Mouse (Mus musculus) embryonic facial prominence, embryonic 10.5 days (tissue): ENCODE measurements around the gene Nfasc. TPM values are rescaled to one million over a fixed set of nuclear protein-coding genes. Genes with fewer than 3 reads are reported as not detected.

Experiments
- DNase-seq: peaks from one replicate; pipeline ENCODE4 v3.0.0-alpha.2; 2017; ENCODE audit warnings: low spot score
- H3K27ac ChIP-seq: fragments of 300-500 bp; sonication (generic); replicated peaks from 2 replicates; pipeline ENCODE4 v1.5.1; 2016; ENCODE audit warnings: mild to moderate bottlenecking
- H3K27me3 ChIP-seq: fragments of 300-500 bp; sonication (generic); replicated peaks from 2 replicates; pipeline ENCODE4 v1.6.1; 2016; ENCODE audit warnings: low read depth, mild to moderate bottlenecking; ENCODE audit not compliant: poor library complexity, severe bottlenecking
- H3K36me3 ChIP-seq: fragments of 300-500 bp; sonication (generic); replicated peaks from 2 replicates; pipeline ENCODE4 v1.6.1; 2016; ENCODE audit warnings: mild to moderate bottlenecking, moderate library complexity
- H3K4me1 ChIP-seq: fragments of 300-500 bp; sonication (generic); 2 replicates; pipeline ENCODE4 v1.6.1; 2016
- H3K4me3 ChIP-seq: fragments of 300-500 bp; sonication (generic); 2 replicates; pipeline ENCODE4 v1.5.1; 2016; ENCODE audit warnings: mild to moderate bottlenecking, moderate library complexity
- H3K9me3 ChIP-seq: fragments of 300-500 bp; sonication (generic); 2 replicates; pipeline ENCODE4 v1.6.1; 2016; ENCODE audit warnings: mild to moderate bottlenecking
- whole genome bisulfite sequencing: fragments of 180-500 bp; shearing (Covaris S2); methylation state at CpG from one replicate; pipeline ENCODE4 v1.1.7; 2016; 5-methylcytosine and 5-hydroxymethylcytosine counted together
- polyA plus RNA-seq: library from polyadenylated mRNA; unstranded; fragments of >200 nt; fragmentation: Nextera tagmentation; extraction: Ambion mirVana; gene quantifications from 2 replicates; pipeline ENCODE4 v1.2.1, GENCODE M21; 2016

Nfasc gene
- polyA plus RNA-seq, 1 experiment from 2014 or later: 5.2 TPM

DNA sequence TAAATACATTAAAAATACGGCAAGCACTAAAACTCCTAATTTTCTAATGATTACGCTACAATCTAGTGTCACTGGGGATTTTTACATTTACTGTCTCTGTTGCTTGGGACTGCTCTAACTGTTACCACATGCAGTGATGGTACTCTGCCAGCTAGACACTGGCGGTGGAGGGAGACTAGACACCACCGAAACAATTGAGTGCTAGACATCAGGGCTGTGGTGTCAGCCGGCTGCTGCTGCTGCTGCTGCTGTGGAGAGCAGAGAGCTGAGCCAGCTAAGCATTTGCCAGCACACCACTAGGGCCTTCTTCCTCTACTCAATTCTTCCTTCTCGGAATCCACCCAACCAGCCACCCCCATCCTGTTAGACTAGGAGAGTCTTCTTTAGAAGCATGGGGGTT is 17.8 kb upstream of the Nfasc start:
- DNase-seq: no peak
- peaks cover 7% of the 10 kb centered on the region for H3K27me3 ChIP-seq
- peaks cover 5% of the 10 kb centered on the region; the same call in 1 of the 2 replicates for H3K4me1 ChIP-seq
- 74% methylated on average over 6 of the region's 6 CpGs for WGBS
- no peaks in the 10 kb centered on the region for H3K9me3 ChIP-seq
- no peak overlapping the region for H3K27ac ChIP-seq
- no peak overlapping the region for H3K4me3 ChIP-seq
- H3K36me3 ChIP-seq: no peaks in the 10 kb centered on the region

DNA sequence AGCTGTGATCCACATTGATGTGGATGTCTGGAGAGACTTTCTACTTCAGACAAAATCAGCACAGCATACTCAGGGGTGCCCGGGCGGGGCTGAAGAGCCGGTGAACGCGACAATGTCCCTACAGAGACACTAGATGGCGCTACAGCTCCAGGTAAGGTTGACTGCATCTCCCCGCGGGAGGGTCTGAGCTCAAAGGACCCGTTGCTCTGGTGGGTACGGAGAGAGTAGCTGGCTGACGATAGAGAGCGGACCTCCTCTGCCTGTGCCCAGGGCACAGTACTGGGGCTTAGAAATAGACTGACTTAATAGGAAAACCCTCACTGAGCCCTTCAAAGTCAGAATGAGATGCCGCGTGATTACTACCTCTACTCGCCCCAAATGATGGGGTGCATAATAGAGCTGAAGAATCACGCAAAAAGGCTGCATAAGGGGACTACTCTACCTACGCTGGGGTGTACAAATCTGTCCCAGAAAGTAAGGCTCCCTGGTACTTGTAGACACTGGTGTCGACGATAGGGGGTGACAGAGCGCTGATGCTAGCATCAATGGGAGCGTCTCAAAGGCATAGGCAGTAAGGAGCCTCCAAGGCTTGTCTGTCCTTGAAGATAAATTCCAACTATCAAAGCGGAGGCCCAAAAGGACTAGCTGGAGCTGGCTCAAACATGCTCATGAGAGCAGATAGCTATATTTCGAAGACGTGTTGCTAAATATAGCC is 17.2 kb upstream of the Nfasc start:
- Histone ChIP-seq H3K4me1 (peaks cover 5% of the 10 kb centered on the region; the same call in 1 of the 2 replicates), H3K9me3 (no peaks in the 10 kb centered on the region), H3K27me3 (peaks cover 7% of the 10 kb centered on the region), H3K4me3 (peak overlapping the region; percentile 46), H3K27ac (no peak overlapping the region), H3K36me3 (no peaks in the 10 kb centered on the region)
- DNase-seq: peak; percentile 81
- 7% methylated on average over 24 of the region's 24 CpGs for WGBS

DNA sequence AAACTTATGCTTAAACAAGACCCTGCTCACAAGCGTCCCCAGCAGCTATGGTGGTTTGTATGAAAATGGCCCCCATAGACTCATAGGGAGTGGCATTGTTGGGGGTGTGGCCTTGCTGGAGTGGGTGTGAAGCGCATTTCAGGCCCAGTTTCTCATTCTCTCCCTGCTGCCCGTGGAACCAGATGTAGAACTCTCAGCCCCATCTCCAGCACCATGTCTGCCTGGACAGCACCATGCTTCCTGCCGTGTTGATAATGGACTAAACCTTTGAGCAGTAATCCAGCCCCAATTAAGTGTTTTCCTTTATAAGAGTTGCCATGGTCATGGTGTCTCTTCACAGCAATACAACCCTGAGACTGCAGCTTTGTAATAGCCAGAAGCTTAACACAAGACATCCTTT is 13.6 kb upstream of the Nfasc start:
- Histone ChIP-seq H3K27ac (no peak overlapping the region), H3K36me3 (no peaks in the 10 kb centered on the region), H3K4me3 (no peak overlapping the region), H3K27me3 (peaks cover 7% of the 10 kb centered on the region), H3K9me3 (no peaks in the 10 kb centered on the region), H3K4me1 (peaks cover 5% of the 10 kb centered on the region; the same call in 1 of the 2 replicates)
- no peak for DNase-seq
- WGBS: 65% methylated on average over 4 of the region's 4 CpGs

DNA sequence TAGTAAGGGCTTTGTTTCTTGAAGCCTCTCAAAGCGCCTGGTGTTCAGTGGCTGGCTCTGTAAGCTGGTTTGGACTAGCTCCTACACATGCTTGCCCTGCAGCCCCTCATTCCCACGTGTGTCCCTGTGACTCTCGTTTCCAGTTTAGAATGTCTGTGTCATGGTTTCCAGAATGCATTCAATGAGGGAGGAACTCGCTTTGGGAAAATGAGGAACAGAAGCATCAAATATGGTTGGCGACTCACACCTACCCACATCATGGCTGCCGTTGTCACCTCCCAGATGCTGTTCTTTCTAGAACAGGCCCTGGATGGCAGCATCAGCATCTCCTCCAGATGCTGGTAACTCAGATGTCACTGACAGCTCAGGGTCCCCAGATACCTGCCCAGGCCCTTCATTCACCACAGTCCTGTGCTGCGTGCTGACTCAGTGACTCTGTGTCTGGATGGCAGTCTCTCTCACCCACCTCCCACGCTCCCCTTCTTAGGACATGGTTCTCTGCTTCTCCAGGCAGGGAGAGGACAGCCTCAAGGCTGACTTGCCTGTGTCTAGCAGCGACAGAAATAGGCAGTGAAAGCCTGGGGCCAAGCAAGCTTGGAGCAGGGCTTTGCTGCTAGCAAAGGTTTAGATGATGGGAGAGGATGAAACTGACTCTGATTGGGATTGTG is 7.8 kb upstream of the Nfasc start:
- WGBS: 73% methylated on average over 9 of the region's 9 CpGs
- peaks cover 13% of the 10 kb centered on the region; the same call in 1 of the 2 replicates for H3K27me3 ChIP-seq
- no peak for DNase-seq
- H3K4me1 ChIP-seq: peaks cover 12% of the 10 kb centered on the region
- no peaks in the 10 kb centered on the region for H3K36me3 ChIP-seq
- no peaks in the 10 kb centered on the region for H3K9me3 ChIP-seq
- no peak overlapping the region for H3K4me3 ChIP-seq
- no peak overlapping the region for H3K27ac ChIP-seq

DNA sequence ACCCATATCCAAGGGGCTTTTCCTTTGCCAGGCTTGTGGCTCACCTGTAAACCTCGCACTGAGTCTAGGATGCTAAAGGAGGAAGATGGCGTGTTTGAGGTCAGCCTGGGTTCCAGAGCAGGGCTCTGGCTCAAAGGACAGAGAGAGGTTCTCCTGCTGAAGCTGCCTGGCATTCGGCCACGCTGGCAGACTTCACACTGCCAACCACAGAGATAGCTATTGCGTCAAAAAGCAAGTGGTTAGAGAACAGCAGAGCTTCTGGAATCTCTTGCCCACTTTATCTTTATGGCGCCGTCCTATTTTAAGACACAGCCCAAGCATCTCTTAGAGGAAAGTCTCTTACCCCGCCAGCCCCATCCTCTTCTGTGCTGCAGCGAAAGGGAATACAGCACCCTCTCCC is 4.7 kb upstream of the Nfasc start:
- Histone ChIP-seq H3K27ac (no peak overlapping the region), H3K4me1 (peaks cover 22% of the 10 kb centered on the region), H3K36me3 (no peaks in the 10 kb centered on the region), H3K4me3 (no peak overlapping the region), H3K27me3 (peaks cover 39% of the 10 kb centered on the region), H3K9me3 (no peaks in the 10 kb centered on the region)
- DNase-seq: no peak
- WGBS: 90% methylated on average over 9 of the region's 9 CpGs

DNA sequence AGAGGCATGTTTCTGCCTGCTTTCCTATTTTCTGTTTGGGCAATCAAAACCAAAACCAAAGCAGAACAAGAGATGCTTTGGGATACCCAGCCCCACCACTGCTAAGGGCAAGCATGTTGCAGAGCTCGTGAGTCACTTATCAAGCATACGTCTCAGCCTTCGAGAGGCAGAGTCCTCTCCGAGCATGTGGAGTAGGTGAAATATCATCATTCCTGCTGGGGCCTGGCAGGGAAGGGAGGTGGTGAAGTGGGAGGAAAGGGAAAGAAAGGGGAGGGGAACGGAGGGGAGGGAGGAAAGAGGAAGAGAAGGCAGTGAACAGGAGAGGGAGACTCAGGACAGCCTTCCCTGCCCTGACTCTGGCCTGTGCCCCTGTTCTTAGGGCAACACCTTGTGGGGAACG is 4.0 kb upstream of the Nfasc start:
- 77% methylated on average over 6 of the region's 6 CpGs for WGBS
- peaks cover 29% of the 10 kb centered on the region for H3K4me1 ChIP-seq
- no peak for DNase-seq
- H3K27me3 ChIP-seq: peaks cover 45% of the 10 kb centered on the region
- H3K4me3 ChIP-seq: no peak overlapping the region
- H3K9me3 ChIP-seq: no peaks in the 10 kb centered on the region
- no peak overlapping the region for H3K27ac ChIP-seq
- no peaks in the 10 kb centered on the region for H3K36me3 ChIP-seq

DNA sequence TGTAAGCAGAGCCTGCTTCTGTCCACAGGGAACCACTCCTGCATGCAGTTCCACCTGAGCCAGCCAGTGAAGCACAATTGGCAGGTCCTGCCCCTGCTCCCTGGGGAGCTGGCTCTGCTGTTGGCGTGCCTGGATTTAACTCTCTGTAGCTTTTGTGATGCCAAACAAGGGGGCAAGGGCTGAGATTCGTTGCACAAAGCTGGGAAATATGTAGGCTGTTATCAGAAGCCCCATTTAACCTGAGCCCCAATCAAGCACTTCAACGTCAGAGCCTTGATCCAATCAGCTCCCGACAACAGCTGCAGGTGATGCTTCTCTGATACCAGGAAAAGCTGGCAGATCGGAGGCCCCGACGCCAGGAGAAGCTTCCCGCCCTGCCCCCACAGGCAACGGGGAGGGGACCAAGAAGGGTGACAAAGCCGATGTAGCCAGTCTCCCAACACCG is 2.5 kb downstream of the Nfasc start:
- 0 out of 2 replicates have a peak overlapping the region, but pooled peaks have one; percentile 14 for H3K27ac ChIP-seq
- peaks cover 86% of the 10 kb centered on the region for H3K27me3 ChIP-seq
- DNase-seq: peak; percentile 26
- WGBS: 2% methylated on average over 11 of the region's 11 CpGs
- peaks cover 41% of the 10 kb centered on the region for H3K4me1 ChIP-seq
- no peaks in the 10 kb centered on the region for H3K9me3 ChIP-seq
- H3K4me3 ChIP-seq: peak overlapping the region; percentile 38
- H3K36me3 ChIP-seq: no peaks in the 10 kb centered on the region

DNA sequence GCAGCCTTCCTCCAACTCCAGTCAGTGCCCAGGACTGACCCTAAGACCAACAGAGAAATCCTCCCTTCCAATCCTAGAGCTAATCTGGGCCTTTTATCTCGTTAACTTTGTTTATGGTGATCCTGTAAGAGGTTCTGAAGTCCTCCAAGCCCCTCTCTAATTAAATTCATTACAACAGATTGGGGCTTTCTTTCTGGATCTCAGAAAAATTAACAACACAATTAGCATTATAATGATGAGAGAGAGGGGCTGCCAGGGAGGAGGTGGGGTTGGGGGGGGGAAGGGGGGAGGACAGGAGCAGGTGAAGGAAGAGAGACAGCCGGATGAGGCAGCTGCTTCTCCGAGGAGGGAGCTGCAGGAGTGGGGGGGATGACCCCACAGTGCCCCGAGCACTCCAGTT is 5.4 kb downstream of the Nfasc start:
- H3K27me3 ChIP-seq: peaks cover 61% of the 10 kb centered on the region
- no peaks in the 10 kb centered on the region for H3K36me3 ChIP-seq
- no peak overlapping the region for H3K27ac ChIP-seq
- DNase-seq: no peak
- no peak overlapping the region for H3K4me3 ChIP-seq
- 22% methylated on average over 4 of the region's 4 CpGs for WGBS
- no peaks in the 10 kb centered on the region for H3K9me3 ChIP-seq
- H3K4me1 ChIP-seq: peaks cover 29% of the 10 kb centered on the region

DNA sequence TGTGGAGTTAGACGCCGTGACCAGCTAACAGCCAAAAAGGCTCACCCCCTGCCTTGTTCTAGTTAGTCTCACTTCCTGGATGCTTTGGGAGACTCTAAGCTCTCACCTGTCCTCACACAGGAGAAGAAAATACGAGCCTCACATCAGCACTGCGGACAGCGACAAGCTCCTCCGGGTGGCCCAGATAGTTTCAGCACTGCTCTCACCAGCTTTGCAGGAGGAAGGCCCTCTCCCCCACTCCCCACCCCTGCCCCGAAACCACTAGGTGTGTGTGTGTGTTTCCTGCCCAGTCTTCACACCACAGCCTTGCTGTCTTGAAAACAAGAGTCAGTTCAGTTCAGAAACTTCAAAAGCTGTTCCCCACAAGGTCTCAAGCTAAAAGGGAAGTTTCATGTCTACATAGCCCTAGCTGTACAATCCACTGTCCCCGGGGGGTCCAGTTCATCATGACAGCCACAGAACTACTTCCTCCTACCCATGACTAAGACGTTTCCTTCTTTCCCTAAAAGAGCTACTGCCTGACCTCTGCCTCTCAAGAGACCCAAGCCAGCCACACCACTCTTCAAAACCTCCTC is 7.6 kb downstream of the Nfasc start:
- H3K27ac ChIP-seq: no peak overlapping the region
- H3K4me1 ChIP-seq: peaks cover 16% of the 10 kb centered on the region
- H3K4me3 ChIP-seq: no peak overlapping the region
- H3K27me3 ChIP-seq: peaks cover 38% of the 10 kb centered on the region
- no peaks in the 10 kb centered on the region for H3K36me3 ChIP-seq
- H3K9me3 ChIP-seq: no peaks in the 10 kb centered on the region
- WGBS: 34% methylated on average over 9 of the region's 9 CpGs
- DNase-seq: peak; percentile 72

DNA sequence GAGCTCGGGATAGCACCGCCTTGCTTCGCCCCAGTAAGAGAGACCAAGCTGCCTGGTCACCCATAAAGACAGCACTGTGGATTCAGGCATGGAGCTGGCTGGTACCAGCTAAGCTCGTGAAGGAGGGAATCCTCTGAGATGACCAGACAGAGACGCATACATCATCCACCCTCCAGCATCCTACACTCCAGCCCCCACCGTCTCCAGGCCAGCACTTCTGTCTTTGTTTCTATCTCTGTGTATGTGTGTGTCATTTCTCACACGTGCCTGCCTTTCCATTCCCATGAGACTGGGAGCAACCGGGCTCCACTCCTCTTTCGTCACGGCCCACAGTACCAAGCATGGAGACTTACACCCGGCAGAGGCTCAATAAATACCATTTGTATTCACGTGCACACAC is 9.3 kb downstream of the Nfasc start:
- peaks cover 13% of the 10 kb centered on the region for H3K4me1 ChIP-seq
- H3K27ac ChIP-seq: no peak overlapping the region

DNA sequence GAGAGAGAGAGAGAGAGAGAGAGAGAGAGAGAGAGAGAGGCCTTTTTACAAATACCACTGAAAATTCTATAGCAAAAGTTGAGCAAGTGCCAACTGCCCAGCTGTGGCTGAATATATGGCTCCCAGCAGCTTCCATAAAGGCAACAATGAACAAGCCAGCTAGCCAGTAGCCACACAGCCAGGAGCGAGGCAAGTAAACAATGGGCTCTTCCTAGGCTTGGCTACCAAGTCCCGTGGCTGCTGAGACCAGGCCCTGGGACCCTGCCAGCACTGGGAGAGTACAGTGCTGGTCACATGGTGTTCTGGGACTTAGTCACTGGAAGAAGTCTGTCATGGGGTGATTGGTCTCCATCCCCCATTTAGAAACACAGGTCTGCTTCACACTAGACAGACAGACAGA is 14.0 kb downstream of the Nfasc start:
- WGBS: 58% methylated on average over 2 of the region's 2 CpGs
- Histone ChIP-seq H3K4me3 (no peak overlapping the region), H3K4me1 (no peaks in the 10 kb centered on the region), H3K27me3 (no peaks in the 10 kb centered on the region), H3K36me3 (no peaks in the 10 kb centered on the region), H3K27ac (no peak overlapping the region), H3K9me3 (no peaks in the 10 kb centered on the region)
- no peak for DNase-seq

More for the DNA sequence above, 9.3 kb downstream of the Nfasc start:
- DNase-seq: no peak
- no peaks in the 10 kb centered on the region for H3K9me3 ChIP-seq
- H3K4me3 ChIP-seq: no peak overlapping the region
- H3K27me3 ChIP-seq: peaks cover 22% of the 10 kb centered on the region
- WGBS: 83% methylated on average over 12 of the region's 12 CpGs
- no peaks in the 10 kb centered on the region for H3K36me3 ChIP-seq

DNA sequence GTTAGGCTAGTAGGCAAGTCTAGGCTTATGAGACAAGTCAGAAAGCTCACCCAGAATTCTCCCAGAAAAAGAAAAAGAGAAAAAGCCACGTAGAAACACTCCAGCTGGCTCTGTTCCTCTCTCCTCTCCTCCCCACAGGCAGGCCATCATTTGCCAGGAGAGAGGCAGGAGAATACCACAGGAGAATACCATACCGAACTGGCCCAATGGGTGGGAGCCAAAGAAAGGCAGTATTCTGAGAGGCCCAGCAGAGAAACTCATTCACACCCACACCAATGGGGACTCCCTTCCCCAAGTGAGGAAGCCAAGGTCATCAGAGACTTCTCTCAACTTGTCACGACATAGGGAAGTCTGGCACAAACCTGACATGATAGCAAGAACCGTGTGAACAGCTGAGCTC is 19.2 kb downstream of the Nfasc start:
- no peaks in the 10 kb centered on the region for H3K9me3 ChIP-seq
- peaks cover 5% of the 10 kb centered on the region; the same call in 1 of the 2 replicates for H3K4me1 ChIP-seq
- H3K27ac ChIP-seq: no peak overlapping the region
- WGBS: 79% methylated on average over 4 of the region's 4 CpGs
- H3K4me3 ChIP-seq: no peak overlapping the region
- no peaks in the 10 kb centered on the region for H3K27me3 ChIP-seq
- no peaks in the 10 kb centered on the region for H3K36me3 ChIP-seq
- no peak for DNase-seq

DNA sequence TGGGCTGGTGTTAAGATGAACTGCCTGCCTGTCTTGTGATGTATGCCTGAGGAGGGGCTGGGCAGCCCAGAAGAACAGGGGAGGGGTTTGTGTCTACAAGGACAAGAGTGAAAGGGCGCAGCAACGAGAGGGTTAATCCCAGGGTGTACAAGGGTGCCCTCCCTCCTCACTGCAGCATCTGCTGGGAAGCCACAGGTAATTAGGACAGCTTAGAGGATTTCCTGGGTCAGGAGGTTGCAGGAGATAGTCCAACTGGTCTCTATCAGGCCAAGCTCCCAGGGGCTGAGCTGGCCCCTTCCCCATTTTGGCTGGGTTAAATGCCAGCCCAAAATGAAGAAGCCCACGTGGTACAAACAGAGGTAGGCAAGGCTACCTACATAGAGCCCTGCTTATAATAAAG is 20.3 kb downstream of the Nfasc start:
- no peaks in the 10 kb centered on the region for H3K36me3 ChIP-seq
- no peaks in the 10 kb centered on the region for H3K27me3 ChIP-seq
- H3K4me1 ChIP-seq: peaks cover 5% of the 10 kb centered on the region; the same call in 1 of the 2 replicates
- no peaks in the 10 kb centered on the region for H3K9me3 ChIP-seq
- no peak overlapping the region for H3K27ac ChIP-seq
- DNase-seq: no peak
- H3K4me3 ChIP-seq: no peak overlapping the region
- 61% methylated on average over 3 of the region's 3 CpGs for WGBS
